Mouse (Mus musculus) hematopoietic stem cell, adult 5-6 weeks (primary cell): Measurements from ENCODE around the gene Tmem115. TPM values are rescaled to one million over a fixed set of nuclear protein-coding genes. Genes with fewer than 3 reads are reported as not detected.
"Not testable (repeated sequence)": the region's sequence is repeated elsewhere in the genome, so short reads cannot be mapped to it uniquely, and the experiment has no call there.

Source experiments
- ATAC-seq, 2 experiments: fragments of 125-278 bp in 1 of 2; replicated peaks in 1 of 2; 2 replicates each; pipeline ENCODE4 v1.8.0; 2016 to 2017; ENCODE audit warnings: inconsistent platforms in 2 of 2, mild to moderate bottlenecking in 2 of 2, moderate number of reproducible peaks in 2 of 2, low read depth in 1 of 2, moderate TSS enrichment in 1 of 2; ENCODE audit not compliant: low FRiP score in 2 of 2, poor library complexity in 2 of 2, severe bottlenecking in 2 of 2, insufficient read depth in 1 of 2, low TSS enrichment in 1 of 2
- total RNA-seq: library from RNA; stranded (forward); fragments of 172-1452, 232-1000 nt; gene quantifications from 2 replicates; pipeline ENCODE4 v1.2.3, GENCODE M21; 2017

Tmem115 gene
- total RNA-seq, 1 experiment from 2014 or later: 12.6 TPM

DNA sequence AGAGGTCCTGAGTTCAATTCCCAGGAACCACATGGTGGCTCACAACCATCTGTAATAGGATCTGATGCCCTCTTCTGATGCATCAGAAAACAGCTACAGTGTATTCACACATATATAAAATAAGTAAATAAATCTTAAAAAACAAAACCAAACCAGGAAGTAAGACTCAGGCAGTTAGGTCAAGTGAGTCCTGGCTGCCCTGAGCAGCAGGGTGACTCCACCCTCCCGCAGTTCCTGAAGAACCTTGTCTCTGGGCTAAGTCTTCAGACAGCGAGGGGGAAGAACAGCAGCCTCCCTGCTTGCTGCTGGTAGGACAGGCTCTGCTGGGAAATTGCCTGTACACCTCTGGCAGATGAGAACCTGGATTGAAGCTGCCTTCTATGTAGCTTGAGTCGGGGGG lies 22.6 kb downstream of the Tmem115 start:
- ATAC-seq: no peak

DNA sequence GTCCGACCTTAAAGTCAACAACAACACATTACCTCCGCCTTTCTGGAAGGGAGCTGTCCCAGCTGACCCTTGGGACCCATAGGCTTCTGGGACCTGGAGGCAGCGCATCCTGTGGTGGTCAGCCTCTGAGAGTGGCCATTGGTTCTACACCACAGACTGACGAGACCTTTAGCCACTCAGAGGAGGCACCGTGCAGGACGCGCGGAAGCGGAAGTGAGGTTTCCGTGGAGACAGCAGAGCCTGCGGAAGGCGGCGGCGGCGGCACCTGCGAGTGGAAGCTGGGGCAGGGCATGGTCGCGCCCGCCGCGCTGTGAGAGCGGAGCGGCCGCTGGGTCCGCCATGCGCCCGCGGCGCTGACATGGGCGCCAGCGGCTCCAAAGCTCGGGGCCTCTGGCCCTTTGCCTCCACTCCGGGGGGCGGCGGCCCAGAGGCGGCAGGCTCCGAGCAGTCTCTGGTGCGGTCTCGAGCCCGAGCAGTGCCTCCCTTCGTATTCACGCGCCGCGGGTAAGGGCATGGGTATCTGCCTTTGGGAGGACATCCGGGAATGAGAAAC lies 29.4 kb downstream of the Tmem115 start, which contains the start of gene Tusc2:
Tusc2 (plus strand) TSS at position 227 of the 553 bp plus-strand sequence.
- peak; percentile 98 for ATAC-seq

DNA sequence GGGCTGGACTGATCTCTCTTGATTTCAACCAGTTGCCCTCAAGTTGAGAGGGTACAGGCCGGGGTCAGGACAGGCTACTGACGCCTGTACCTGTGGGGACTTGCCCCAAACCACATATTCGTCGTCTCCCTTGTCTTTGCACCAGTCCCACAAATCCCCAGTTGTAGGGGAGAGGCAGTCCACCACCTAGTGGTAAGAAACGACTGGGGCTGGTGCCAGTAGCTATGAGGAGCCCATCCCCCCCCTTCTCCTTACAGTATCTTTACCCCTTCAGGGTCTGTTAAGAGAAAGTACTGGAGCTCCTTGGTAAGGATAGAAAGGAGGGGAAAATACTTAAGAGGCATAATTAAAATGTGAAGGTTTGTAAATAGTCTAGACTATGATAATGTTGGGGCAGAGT lies 31.8 kb downstream of the Tmem115 start:
- not testable (repeated sequence) for ATAC-seq

DNA sequence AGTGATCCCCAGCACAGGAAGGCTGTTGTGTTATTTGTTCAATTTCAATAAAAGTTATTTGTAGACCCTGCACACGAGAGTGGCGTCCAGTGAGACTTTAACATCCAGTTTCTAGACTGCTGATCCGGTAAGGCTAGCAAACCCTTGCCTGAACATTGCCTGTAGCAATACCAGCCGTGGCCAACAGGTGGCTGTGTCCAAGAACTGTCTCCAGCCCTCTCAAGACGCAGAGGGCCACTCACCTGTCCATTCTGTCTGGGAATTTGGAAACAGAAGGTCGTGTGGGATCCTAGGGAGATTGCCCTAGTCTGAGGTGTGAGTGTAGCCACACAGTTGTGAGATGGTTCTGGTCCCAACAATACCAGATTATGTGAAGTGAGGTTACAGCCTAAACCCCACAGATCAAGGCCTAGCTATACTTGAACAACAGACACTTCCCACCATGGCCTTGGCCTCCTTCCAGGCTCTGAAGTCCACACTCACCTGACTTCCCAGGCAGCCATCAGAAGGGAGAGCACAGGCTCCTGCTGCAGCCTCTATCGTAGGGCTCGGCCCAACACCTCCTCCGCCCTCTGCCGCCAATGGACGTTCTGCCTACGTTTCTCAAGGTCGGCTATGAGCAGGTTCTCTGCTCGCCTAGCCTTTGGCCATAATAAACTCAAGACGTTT lies 32.4 kb downstream of the Tmem115 start:
- no peak for ATAC-seq

DNA sequence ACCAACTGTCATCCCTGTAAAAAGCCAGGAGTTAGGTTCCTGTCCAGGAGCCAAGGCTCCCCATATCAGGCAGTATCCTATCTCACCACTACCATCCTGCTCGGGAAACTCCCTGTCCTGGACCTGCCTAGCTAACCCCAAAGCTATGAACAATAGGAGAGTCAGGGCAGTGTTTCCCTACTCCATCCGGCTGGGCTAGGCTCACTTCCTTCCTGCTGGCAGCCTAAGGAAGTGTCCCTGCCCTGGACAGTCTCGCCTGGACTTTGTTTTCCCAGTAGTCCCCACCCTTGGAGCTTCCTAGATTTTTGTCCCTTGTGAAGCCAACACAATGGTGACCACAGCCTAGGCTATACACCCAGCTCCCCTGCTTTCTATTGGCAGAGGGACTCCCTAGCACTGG lies 33.1 kb downstream of the Tmem115 start:
- ATAC-seq: no peak

DNA sequence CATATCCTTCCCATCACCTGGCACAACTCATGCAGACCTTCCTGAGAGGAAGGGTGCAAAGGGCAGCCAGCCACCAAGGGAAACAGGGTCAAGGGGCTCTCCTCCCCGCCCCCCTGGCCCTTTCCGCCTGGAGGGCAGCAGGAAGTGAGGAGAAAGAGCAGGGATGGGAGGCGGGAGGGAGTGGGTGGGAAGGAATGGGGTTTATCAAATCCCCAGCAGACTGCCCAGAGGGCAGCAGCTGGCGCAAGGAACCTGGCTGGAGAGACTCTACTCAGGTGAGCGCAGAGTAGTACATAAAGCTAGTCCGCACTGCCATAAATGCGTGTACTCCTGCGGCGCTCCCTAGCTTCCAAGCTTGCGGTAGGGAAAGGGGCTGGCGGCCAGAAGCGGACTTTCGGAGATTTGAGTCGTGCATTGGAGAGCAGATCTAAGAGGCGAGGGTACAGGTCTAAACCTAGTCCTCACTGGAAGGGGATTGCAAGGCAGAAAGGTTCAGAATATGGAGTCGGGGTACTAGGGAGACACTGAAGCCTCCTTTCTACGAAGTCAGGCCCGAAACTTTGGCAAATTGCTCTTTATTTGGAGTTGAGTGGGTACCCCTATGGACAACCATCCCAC lies 34.1 kb downstream of the Tmem115 start, which contains the start of gene Hyal2:
Hyal2 (plus strand) TSS at position 244 of the 618 bp plus-strand sequence.
- no peak for ATAC-seq

DNA sequence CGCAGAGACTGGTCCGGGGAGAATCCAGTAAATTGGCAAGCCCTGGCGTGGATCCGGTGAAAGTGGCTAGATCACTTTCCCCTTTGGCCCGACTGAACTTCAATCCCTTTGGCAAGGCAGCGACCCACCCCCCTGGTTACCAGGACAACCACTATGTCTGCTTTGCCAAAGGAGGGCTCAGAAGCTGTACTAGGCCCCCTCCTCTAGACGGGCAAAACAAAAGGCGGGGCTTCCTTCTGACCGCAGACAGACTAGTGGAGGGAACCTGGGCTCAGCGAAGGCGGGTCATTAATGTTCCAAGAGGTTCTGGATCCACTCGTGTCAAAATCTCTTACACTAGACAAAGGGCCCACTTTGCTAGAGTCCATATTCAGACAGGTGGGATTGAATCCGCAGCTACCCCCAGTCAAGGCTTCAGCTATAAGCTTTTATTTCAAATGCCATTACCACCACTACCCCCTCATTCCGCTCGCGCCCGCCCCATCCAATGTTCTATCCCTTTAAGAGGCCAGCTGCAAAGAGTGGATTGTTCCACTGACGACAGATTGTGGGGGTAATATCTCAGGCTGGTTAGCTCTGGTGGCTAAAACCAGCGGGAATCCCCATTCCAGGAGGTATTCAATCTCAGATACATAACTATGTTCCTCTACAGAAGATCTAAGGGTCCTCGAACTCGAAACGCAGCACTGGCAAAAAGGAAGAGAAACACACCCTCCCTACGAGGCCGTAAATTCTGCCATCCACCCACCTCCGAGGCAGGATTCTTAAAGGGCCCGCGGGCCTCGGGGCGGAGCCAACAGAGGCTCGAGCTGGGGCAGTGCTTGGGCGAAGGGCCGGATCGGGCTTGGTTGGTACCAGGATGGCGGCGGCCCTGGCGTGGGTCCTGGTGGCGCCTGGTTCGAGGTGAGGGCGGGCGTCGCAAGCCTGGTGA lies 34.9 kb downstream of the Tmem115 start:
- ATAC-seq: peak; percentile 76

DNA sequence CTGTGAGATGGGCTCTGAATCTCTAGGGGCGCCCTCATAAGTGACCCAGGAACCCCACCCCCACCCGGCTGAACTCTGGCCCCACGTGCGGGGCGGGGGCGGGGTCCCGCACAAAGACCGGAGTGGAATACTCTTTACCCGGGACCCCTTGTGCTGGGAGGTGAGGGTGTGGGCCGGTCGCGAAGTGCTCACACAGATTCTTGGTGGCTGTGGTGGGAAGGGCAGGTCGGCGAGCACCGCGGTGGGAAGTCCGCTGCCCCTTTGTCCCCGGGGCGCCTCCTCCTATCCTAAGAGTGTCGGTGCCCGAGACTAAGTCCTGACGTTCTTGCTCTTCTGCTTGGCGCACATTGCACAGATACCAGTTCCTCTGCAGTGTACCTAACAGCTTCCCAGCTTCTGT lies 35.5 kb downstream of the Tmem115 start:
- no peak; a peak in 1 of 4 replicates for ATAC-seq

DNA sequence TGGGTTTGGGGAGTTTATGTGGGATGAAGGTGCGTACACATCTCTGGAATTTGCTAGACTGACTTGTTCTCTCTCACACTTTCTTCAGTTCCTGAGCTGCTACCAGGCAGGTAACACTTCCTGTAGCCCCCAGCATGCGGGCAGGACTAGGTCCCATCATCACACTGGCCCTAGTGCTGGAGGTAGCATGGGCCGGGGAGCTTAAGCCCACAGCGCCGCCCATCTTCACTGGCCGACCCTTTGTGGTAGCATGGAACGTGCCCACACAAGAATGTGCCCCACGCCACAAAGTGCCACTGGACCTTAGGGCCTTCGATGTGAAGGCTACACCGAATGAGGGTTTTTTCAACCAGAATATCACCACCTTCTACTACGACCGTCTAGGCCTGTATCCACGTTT lies 36.3 kb downstream of the Tmem115 start:
- ATAC-seq: no peak

DNA sequence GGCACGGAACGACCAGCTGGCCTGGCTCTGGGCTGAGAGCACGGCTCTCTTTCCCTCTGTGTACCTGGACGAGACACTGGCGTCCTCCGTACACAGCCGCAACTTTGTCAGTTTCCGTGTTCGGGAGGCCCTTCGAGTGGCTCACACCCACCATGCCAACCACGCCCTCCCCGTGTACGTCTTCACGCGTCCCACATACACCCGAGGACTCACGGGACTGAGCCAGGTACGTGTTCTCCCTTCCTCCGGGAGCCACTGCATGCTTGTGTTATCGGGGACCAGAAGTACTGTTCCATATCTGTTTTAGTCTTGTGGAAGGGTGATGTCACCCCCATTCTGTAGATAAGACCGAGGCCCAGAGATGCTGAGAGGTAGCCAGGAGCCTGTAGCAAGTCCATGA lies 37.1 kb downstream of the Tmem115 start:
- no peak for ATAC-seq

DNA sequence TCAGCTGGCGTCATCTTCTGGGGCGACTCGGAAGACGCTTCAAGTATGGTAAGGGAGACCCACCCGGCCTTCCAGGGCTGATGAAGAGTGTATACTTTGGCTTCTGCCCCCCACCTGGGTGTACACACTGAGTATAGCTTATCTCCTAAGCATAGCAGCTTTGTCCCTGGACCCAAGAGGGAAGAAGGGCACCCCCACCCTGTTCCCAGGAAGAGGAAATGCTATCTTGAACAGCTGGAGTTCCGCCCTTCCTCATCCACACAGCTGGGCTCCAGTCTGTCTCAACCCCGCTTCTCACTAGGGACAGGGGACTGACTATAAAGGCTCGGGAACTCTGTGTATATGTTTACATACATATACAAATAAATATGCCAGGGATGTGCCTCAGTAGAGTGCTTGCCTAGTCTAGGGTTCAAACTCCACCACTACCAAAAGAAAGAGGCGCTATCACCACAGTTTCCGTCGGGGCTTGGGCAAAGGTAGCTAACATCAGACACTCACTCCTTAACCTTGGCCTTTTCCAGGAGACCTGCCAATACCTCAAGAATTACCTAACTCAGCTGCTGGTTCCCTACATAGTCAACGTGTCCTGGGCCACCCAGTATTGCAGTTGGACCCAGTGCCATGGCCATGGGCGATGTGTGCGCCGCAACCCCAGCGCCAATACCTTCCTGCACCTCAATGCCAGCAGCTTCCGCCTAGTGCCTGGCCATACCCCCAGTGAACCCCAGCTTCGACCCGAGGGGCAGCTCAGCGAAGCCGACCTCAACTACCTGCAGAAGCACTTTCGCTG lies 38.0 kb downstream of the Tmem115 start:
- ATAC-seq: no peak

DNA sequence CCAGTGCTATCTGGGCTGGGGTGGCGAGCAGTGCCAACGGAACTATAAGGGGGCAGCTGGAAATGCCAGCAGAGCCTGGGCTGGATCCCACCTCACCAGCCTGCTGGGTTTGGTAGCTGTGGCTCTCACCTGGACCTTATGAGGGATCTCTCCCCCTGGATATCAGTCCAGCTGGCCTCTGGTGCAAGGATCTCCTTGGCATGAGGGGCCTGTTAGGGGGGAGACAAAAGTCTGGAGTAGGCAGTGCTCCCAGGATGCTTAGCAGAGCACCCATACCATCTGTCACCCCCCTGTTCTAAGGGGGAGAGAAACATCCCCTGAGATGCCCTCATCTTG lies 38.5 kb downstream of the Tmem115 start:
- no peak for ATAC-seq

DNA sequence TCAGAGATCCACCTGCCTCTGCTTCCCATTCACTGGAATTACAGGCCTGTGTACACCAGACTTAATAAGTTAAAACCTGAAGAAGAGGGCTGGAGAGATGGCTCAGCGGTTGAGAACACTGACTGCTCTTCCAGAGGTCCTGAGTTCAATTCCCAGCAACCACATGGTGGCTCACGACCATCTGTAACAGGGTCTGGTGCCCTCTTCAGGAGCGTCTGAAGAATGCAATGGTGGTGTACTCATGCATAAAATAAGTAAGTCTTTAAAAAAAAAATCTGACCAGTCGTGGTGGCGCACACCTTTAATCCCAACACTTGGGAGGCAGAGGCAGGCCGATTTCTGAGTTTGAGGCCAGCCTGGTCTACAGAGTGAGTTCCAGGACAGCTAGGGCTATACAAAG lies 40.0 kb downstream of the Tmem115 start:
- ATAC-seq: not testable (repeated sequence)

DNA sequence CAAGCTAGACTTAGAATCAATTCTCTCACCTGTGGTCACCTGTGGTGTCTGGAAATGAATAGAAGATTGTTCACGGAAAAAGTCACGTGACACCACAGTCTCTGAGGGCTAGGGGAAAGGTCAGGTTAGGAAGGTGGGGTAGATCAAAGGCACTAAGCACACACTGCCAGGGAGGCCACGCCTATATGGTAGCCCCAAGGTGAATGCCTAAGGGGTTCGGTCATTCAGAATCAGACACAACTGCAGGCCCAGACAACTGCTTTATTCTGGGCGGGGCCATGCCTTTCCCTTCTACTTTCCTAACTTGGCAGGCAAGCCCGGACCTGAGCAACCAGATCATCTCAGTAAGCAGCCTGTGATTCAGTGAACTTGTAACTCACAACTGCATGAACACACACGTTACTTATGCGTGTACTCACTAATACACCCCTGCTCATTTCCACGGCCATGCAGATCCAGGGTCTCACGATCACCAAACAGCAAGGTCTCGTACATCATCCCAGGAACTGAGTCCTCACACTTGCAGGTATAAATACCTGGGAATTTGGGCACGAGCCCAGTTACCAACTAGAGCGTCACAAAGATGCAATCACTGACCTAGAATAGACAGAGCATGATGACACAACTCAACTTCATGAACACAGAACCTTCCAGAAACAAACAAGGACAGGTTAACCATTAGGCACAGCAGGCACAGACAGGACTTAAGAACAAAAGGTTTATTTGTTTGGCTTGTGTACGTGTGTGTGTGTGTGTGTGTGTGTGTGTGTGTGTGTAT lies 42.0 kb downstream of the Tmem115 start:
- ATAC-seq: no peak

DNA sequence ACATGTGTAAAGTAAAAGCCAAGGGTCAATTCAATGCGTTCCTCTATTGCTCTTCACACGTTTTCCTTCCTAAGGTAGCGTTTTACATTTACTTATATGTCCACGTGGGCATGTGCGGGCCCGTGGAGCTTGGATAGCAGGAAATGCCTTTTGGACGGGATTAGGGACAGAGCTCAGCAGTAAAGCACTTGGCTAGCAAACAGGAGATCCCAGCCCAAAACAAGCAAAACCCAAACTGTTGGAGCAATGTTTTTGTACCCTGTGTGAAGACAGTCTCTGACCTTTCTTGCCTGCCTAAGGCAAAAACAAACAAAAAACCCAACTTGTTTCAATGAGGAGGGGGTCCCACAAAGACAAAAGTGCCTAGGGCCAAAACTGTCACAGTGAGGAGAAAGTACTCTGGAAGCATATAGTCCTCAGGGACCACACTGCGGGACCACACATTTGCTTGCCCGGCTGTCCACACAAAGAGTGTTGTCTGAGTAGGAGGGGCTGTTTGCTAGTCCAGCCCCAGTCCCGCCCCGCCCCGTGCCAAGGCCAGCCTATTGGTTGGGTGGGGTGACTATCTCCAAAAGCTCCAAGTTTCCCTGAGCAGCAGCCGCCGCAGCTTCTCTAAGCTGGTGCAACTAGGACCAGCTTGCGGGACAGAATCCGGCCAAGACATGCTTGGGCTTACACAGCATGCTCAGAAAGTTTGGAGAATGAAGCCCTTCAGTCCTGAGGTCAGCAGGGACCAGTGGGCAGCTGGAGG lies 42.8 kb downstream of the Tmem115 start, which contains the start of gene Hyal1:
Hyal1 (plus strand) TSS at position 571 of the 751 bp plus-strand sequence.
- ATAC-seq: peak; percentile 39 to 46; a peak in 2 of 4 replicates

DNA sequence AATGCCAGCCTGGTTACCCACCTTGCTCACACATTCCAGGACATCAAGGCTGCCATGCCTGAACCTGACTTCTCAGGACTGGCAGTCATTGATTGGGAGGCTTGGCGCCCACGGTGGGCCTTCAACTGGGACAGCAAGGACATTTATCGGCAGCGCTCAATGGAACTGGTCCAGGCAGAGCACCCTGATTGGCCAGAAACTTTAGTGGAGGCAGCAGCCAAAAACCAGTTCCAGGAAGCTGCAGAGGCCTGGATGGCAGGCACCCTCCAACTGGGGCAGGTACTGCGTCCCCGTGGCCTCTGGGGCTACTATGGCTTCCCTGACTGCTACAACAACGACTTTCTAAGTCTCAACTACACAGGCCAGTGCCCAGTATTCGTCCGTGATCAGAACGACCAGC lies 44.1 kb downstream of the Tmem115 start:
- no peak for ATAC-seq
